Mouse (Mus musculus): Measurements from ENCODE around the gene Adtrp. TPM values are rescaled to one million over a fixed set of nuclear protein-coding genes. Genes with fewer than 3 reads are reported as not detected.

Adtrp gene
- polyA plus RNA-seq, 1 experiment, result not detected

DNA sequence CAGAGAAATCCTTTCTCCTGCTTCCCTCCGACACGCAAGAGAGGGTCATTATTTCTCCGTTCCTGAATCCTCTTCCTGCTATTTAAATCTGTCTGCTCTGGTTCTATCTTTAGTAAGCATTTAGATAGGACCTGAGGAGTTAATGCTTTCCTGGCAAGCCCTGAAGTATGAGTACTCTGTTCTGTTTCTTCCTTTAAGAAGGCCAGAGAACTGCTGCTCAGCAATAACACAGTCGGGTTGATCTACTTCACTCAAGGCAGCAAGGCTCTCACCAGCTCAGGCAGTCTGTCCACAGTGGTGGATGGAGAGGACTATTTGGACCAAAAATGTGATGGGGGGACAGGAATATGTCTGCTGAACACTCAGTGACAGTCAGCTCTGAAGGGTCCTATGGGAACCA lies 39.7 kb downstream of the Adtrp start:
- Histone ChIP-seq H3K4me2 (ENCODE audit: low read depth) (no peak overlapping the region), H3ac (ENCODE audit: control insufficient read depth, insufficient read length) (no peak overlapping the region), H3K27me3 (ENCODE audit: control insufficient read depth, insufficient read depth, insufficient read length) (no peaks in the 10 kb centered on the region), H3K36me3 (ENCODE audit: control insufficient read depth, insufficient read depth) (no peaks in the 10 kb centered on the region), H3K79me2 (ENCODE audit: control insufficient read depth, insufficient read depth) (no peaks in the 10 kb centered on the region), H3K4me3 (no peak overlapping the region)
- TF ChIP-seq POLR2A (IDR thresholded peaks at IDR 0.05; ENCODE audit: insufficient read length, low read depth), result no peak
- no peak for TF ChIP-seq MYOG (IDR thresholded peaks at IDR 0.05; ENCODE audit: control insufficient read depth in 1 of 3, insufficient read depth in 1 of 3, insufficient read length in 2 of 3, low read depth in 2 of 3)
- no peak for TF ChIP-seq POLR2AphosphoS2 (IDR thresholded peaks at IDR 0.05; ENCODE audit: insufficient read length, low read depth)
- TF ChIP-seq MAX (IDR thresholded peaks at IDR 0.05; ENCODE audit: low read depth), result no peak
- no peak for TF ChIP-seq REST (IDR thresholded peaks at IDR 0.05; ENCODE audit: insufficient read depth, insufficient read length)
- no peak for TF ChIP-seq E2F4 (IDR thresholded peaks at IDR 0.05; ENCODE audit: insufficient read depth)
- no peak for TF ChIP-seq CEBPB (IDR thresholded peaks at IDR 0.05; ENCODE audit: insufficient read depth, poor library complexity, severe bottlenecking)
- TF ChIP-seq SRF (IDR thresholded peaks at IDR 0.05; ENCODE audit: control insufficient read depth, insufficient read length, low read depth), result no peak
- no peak for TF ChIP-seq TCF12 (IDR thresholded peaks at IDR 0.05; ENCODE audit: insufficient read depth, poor library complexity, severe bottlenecking)
- no peak for TF ChIP-seq TCF3 (IDR thresholded peaks at IDR 0.05; ENCODE audit: insufficient read length, low read depth)
- no peak for TF ChIP-seq MYOD1 (IDR thresholded peaks at IDR 0.05; ENCODE audit: control insufficient read depth in 1 of 3, insufficient read length in 2 of 3, low read depth in 2 of 3)
- TF ChIP-seq USF1 (IDR thresholded peaks at IDR 0.05; ENCODE audit: low read depth), result no peak

DNA sequence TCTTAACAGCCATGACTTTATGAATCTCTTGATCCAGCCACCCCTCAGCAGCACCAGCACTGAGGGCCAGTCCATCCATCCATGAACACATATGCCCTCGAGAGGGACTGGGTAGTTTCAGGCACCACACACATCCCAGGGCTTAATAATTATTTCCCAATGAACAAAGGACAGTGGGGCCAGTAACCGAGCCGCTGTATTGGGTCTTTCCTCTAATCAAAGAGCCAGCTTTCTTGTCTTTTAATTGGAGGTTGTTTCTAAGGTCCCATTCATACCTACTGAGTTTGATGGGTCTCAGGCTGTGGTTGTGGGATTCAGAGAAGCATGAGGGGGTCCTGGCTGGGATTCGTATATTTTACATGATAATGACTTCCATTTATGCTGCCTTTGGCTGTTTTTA lies 40.2 kb downstream of the Adtrp start:
- no peak overlapping the region for H3K4me2 ChIP-seq (ENCODE audit: low read depth)
- H3K4me3 ChIP-seq, result no peak overlapping the region
- no peaks in the 10 kb centered on the region for H3K27me3 ChIP-seq (ENCODE audit: control insufficient read depth, insufficient read depth, insufficient read length)
- H3K79me2 ChIP-seq (ENCODE audit: control insufficient read depth, insufficient read depth), result no peaks in the 10 kb centered on the region
- H3K36me3 ChIP-seq (ENCODE audit: control insufficient read depth, insufficient read depth), result no peaks in the 10 kb centered on the region
- TF ChIP-seq CEBPB (IDR thresholded peaks at IDR 0.05; ENCODE audit: insufficient read depth, poor library complexity, severe bottlenecking) (no peak), USF1 (IDR thresholded peaks at IDR 0.05; ENCODE audit: low read depth) (no peak), TCF3 (IDR thresholded peaks at IDR 0.05; ENCODE audit: insufficient read length, low read depth) (no peak), REST (IDR thresholded peaks at IDR 0.05; ENCODE audit: insufficient read depth, insufficient read length) (no peak), SRF (IDR thresholded peaks at IDR 0.05; ENCODE audit: control insufficient read depth, insufficient read length, low read depth) (no peak), MAX (IDR thresholded peaks at IDR 0.05; ENCODE audit: low read depth) (no peak), MYOD1 (IDR thresholded peaks at IDR 0.05; ENCODE audit: control insufficient read depth in 1 of 3, insufficient read length in 2 of 3, low read depth in 2 of 3) (no peak), MYOG (IDR thresholded peaks at IDR 0.05; ENCODE audit: control insufficient read depth in 1 of 3, insufficient read depth in 1 of 3, insufficient read length in 2 of 3, low read depth in 2 of 3) (no peak), E2F4 (IDR thresholded peaks at IDR 0.05; ENCODE audit: insufficient read depth) (no peak), TCF12 (IDR thresholded peaks at IDR 0.05; ENCODE audit: insufficient read depth, poor library complexity, severe bottlenecking) (no peak), POLR2A (IDR thresholded peaks at IDR 0.05; ENCODE audit: insufficient read length, low read depth) (no peak), POLR2AphosphoS2 (IDR thresholded peaks at IDR 0.05; ENCODE audit: insufficient read length, low read depth) (no peak)
- H3ac ChIP-seq (ENCODE audit: control insufficient read depth, insufficient read length), result no peak overlapping the region

DNA sequence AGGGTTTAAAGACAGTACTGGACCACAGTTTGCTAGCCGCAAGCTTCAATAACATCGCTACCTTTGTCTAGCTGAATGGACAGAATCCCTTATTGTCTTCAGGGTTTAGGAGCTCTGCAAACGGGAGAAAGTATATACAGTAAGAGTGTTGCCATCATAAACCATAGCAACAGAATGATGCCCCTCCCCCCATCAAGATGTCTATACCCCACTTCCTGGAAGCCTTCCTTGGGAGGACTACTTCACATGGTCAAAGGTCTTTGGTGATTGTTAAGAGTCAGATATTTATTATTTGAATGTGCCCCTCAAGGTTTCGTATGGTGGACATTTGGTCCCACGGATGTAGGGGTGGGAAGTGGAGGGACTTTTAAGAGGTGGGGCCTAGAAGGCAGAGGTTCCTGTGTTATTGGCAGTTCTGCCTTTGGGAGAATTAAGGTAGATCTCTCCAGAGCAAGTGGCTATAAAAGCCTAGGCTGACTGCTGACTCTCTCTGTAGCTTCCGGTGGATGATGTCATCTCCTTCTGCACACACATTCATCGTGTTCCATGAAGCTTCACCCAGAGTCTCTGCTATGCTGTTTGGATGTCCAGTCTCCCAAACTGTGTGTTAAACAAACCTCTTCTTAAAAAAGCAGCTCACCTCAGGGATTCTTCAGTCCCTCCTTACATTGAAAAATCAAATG lies 42.2 kb downstream of the Adtrp start:
- Histone ChIP-seq H3K79me2 (ENCODE audit: control insufficient read depth, insufficient read depth) (no peaks in the 10 kb centered on the region), H3ac (ENCODE audit: control insufficient read depth, insufficient read length) (no peak overlapping the region), H3K4me3 (no peak overlapping the region), H3K4me2 (ENCODE audit: low read depth) (no peak overlapping the region), H3K27me3 (ENCODE audit: control insufficient read depth, insufficient read depth, insufficient read length) (no peaks in the 10 kb centered on the region), H3K36me3 (ENCODE audit: control insufficient read depth, insufficient read depth) (no peaks in the 10 kb centered on the region)
- TF ChIP-seq TCF12 (IDR thresholded peaks at IDR 0.05; ENCODE audit: insufficient read depth, poor library complexity, severe bottlenecking) (no peak), MAX (IDR thresholded peaks at IDR 0.05; ENCODE audit: low read depth) (no peak), REST (IDR thresholded peaks at IDR 0.05; ENCODE audit: insufficient read depth, insufficient read length) (no peak), CEBPB (IDR thresholded peaks at IDR 0.05; ENCODE audit: insufficient read depth, poor library complexity, severe bottlenecking) (no peak), E2F4 (IDR thresholded peaks at IDR 0.05; ENCODE audit: insufficient read depth) (no peak), USF1 (IDR thresholded peaks at IDR 0.05; ENCODE audit: low read depth) (no peak), SRF (IDR thresholded peaks at IDR 0.05; ENCODE audit: control insufficient read depth, insufficient read length, low read depth) (no peak), MYOG (IDR thresholded peaks at IDR 0.05; ENCODE audit: control insufficient read depth in 1 of 3, insufficient read depth in 1 of 3, insufficient read length in 2 of 3, low read depth in 2 of 3) (no peak)

DNA sequence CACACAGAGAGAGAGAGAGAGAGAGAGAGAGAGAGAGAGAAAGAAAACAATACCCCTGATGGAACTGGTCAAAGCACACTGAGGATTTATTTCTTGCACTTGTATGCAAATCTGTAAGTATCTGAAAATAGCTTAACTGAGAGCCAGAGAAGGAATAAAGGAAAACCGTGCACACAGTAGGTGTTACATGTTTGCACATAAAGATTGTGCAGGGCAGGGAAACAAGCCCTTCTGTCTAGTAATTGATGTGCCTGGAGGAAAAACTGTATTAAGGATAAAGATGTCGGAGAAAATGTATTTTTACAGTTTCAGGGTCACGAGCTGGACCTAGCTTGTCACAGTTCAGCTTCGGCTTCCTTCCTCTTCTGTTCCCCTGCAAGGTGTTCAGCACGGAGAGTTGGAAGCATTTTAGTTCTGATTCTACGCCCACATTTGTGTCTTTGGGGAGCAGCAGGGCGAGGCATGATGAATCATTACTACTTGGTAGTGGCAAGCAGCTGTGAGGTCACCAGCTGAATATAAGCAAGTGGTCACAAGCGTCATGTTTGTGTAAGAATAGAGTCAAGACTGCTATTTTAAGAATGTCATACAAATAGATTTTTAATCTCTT lies 43.7 kb downstream of the Adtrp start:
- Histone ChIP-seq H3K4me2 (ENCODE audit: low read depth) (peak overlapping the region; percentile 57), H3K4me3 (no peak overlapping the region), H3K79me2 (ENCODE audit: control insufficient read depth, insufficient read depth) (no peaks in the 10 kb centered on the region), H3K27me3 (ENCODE audit: control insufficient read depth, insufficient read depth, insufficient read length) (no peaks in the 10 kb centered on the region), H3K36me3 (ENCODE audit: control insufficient read depth, insufficient read depth) (no peaks in the 10 kb centered on the region), H3ac (ENCODE audit: control insufficient read depth, insufficient read length) (no peak overlapping the region)
- TF ChIP-seq POLR2AphosphoS2 (IDR thresholded peaks at IDR 0.05; ENCODE audit: insufficient read length, low read depth), result no peak
- TF ChIP-seq MYOD1 (IDR thresholded peaks at IDR 0.05; ENCODE audit: control insufficient read depth in 1 of 3, insufficient read length in 2 of 3, low read depth in 2 of 3), result peak in 2 of 3 experiments; percentile 53 to 73
- TF ChIP-seq TCF12 (IDR thresholded peaks at IDR 0.05; ENCODE audit: insufficient read depth, poor library complexity, severe bottlenecking), result peak; percentile 24
- peak in 1 of 3 experiments; percentile 32 for TF ChIP-seq MYOG (IDR thresholded peaks at IDR 0.05; ENCODE audit: control insufficient read depth in 1 of 3, insufficient read depth in 1 of 3, insufficient read length in 2 of 3, low read depth in 2 of 3)
